Mouse (Mus musculus): ENCODE data around the gene Slc34a3.

The Slc34a3 gene

DNA sequence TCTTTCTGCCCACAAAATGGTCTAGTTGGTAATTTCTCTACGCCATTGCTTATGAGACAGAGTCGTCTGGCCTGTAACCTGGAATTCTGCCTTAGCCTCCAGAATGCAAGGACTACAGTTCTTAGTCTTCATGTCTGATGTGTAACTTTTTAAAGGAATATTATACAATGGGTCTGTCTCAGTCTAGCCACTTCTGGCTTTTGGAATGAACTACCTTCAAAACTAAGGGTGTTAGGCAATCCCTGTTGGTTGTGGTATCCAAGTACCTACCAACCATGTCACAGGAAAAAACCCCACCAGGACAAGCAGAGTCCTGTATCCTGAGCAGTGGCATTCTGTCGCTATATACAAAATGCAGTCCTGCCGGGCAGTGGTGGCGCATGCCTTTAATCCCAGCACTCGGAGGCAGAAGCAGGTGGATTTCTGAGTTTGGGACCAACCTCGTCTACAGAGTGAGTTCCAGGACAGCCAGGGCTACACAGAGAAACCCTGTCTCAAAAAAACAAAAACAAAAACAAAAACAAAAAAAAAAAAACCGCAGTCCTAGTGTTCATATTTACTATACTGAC, 8.3 kb downstream of the Slc34a3 start:
- no peak for DNase-seq (ENCODE audit: low spot score in 2 of 2)

DNA sequence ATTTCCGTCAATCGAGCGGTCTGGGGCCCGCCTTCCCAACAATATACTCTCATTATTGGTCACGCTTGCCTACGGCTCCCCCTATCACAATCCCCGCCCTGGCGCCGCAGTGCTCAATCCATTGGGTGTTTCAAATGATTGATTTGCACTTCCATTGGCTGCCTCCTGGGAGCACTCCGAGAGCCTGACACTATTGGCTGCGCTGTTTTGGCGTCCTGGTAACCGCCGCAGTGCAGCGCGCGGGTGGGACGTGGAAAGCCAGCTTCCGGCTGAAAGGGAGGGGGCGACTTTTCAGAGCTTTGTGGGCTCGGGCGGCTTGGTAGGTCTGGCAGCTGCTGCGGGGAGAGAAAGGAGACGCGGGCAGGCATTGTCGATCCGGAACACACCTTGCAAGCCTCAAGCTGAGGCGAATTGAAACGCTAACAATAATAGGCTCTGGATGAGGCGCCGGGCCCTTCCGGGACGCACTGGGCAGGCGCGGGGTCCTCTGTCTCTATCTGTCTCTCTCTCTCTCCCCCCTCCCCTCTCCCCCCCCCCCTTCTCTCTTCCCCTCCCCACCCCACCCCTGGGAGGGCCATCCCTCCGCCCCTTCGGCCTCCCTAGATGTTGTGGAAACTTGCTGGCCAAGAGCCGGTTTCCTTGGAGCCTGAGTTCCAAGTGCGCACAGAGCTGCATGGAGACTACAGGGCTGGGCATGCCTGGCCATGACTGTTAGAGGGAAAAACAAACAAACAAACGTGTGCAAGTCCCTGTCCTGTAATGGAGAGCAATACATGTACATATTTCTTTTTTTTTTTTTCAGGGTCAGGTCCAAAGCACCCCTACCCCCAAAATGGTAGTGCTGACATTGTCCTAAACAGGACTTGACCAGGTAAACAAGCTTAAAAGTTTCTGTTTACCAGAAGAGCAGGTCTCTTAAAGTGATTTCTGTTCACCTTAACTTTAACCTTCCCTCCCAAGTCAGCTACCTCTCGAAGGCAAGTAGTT, 9.1 kb downstream of the Slc34a3 start:
- peak; percentile 100 for DNase-seq (ENCODE audit: low spot score in 2 of 2)

- DNase-seq (ENCODE audit: low spot score in 2 of 2), result no peak
Measured at GRCm38 (mm10) chr2:25224492-25224765, 9.7 kb downstream of the Slc34a3 start, which contains the start of gene Tubb4b. Gene Tubb4b (minus strand): TSS chr2:25224702.

GRCm38 (mm10) chr2:25223681-25224491, 10.3 kb downstream of the Slc34a3 start:
- DNase-seq (ENCODE audit: low spot score in 2 of 2), result peak in 1 of 2 experiments; percentile 76

- DNase-seq (ENCODE audit: low spot score in 2 of 2), result no peak
Measured at GRCm38 (mm10) chr2:25221331-25221772, 12.8 kb downstream of the Slc34a3 start.

DNA sequence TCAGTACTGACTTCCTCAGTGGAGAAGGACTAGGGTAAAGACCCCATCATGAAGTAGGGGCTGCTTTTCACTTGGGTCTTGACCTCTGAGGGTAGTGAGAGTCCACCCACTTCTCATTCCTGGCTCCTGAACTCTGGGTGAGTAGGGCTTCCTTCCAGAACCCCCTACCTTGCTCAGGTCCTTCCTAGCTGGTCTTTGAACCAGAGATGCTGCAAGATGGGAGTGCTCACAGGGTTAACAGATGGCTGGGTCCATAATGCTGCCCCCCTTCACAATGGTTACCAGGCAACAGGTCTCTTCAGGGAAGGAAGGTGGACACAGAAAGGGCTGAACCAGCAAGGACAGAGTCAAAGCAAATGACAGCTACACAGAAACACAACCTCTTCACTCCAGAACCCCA, 15.7 kb downstream of the Slc34a3 start, which contains the start of gene Fam166a:
Gene Fam166a, plus strand, starts transcription at position 301 of the 400 bp plus-strand sequence.
- no peak for DNase-seq (ENCODE audit: low spot score in 2 of 2)

DNA sequence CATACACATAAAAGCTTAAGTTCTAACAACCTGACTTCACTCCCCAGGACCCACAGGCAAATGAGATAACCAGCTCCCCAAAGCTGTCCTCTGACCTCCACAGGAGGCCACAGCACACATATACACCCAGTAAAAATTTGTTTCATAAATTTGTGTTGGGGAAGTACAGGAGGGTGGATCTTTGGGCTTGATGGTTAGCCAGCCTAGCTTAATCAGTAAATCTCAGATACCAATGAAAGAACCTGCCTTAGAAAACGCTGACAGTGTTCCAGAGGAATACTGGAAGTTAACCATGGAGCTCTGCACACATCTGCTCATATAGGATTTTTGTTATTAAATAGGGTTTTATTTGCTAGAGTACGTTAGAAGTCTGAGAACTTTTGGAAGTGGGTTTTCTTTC, 16.5 kb downstream of the Slc34a3 start:
- no peak for DNase-seq (ENCODE audit: low spot score in 2 of 2)

DNA sequence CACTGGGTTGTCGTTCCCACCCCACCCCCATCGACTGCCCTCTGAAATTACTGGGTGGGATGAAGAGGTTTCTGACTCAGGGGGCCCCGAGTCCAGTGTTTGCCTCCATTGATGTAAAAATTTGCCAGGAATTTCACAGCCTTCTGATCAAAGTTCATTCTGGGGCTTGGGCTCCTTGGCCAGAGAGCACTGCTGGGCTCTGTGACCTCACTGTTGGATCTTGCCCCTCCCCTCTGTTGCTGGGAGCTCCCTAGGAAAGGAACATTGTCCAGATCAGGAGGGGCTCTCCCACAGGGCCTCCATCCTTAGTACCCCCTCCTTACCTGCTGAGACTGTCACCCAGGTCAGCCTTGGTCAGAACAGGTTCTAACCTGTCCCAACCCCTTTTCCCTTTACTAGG, 19.7 kb downstream of the Slc34a3 start, which contains the start of gene Stpg3:
Gene Stpg3, minus strand, starts transcription at position 194 of the 400 bp plus-strand sequence.
- no peak for DNase-seq (ENCODE audit: low spot score in 2 of 2)

DNA sequence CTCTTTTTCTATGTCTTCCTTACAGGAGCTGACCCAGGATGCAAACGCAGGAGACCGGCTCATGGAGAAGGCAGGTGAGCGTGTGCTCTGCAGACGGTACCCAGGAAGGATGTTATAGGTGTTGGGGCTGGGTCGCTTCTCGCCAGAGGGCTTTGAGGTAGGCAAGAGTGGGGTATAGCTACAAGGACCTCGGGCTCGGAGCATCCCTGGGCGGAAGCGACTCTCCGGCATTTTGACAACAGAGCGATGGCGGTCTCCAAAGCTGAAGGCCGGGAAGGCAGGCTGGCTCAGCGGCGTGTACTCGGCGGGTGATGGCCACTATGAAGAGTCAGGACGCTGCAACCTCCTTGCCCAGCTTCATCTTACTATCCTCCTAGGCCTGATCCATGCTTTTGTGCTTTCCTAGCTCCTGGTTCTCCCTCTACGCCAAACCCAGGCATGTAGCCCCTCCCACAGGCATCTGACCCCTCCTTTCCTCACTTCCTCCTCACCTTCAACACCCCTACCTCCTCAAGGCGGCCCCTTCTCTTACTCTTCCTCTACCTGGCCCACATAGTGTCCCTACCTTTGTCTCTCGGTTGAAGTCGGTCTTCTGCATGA, 20.8 kb downstream of the Slc34a3 start:
- no peak for DNase-seq (ENCODE audit: low spot score in 2 of 2)

DNA sequence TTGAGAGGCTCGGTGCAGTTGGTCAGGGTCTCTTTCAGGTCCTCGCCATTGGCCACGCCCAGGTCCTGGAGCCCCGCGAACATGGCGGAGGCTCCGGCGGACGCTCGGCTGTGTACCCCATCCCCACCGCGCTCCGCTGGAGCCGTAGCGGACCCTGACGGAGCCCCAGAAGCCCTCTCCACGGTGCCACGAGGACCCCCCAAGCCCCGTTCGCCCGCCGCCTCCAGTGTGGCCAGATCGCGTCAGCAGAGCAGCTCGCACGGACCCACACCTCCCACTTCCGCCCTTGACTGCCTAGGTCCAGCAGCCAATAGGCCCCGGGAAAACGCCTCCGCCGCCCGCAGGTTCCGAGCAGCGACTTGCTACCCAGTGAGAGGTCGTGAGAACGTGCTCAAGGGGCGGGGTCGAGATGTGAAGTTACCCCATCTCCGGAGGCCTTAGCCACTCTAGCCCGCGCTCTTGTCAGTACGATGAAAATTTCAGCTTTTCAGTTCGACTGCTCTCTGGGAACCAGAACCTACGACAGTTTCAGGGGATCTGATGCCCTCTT, 23.0 kb downstream of the Slc34a3 start, which contains the start of gene Nelfb:
Gene Nelfb, minus strand, starts transcription at position 369 of the 550 bp plus-strand sequence.
- peak in 1 of 2 experiments; percentile 84 for DNase-seq (ENCODE audit: low spot score in 2 of 2)

- DNase-seq (ENCODE audit: low spot score in 2 of 2), result no peak
Measured at GRCm38 (mm10) chr2:25210686-25211085, 23.5 kb downstream of the Slc34a3 start.

- no peak for DNase-seq (ENCODE audit: low spot score in 2 of 2)
Measured at GRCm38 (mm10) chr2:25207593-25207992, 26.6 kb downstream of the Slc34a3 start.

GRCm38 (mm10) chr2:25203631-25204214, 30.4 kb downstream of the Slc34a3 start:
- no peak for DNase-seq (ENCODE audit: low spot score in 2 of 2)

- no peak for DNase-seq (ENCODE audit: low spot score in 2 of 2)
Measured at GRCm38 (mm10) chr2:25200631-25201030, 33.5 kb downstream of the Slc34a3 start.

DNA sequence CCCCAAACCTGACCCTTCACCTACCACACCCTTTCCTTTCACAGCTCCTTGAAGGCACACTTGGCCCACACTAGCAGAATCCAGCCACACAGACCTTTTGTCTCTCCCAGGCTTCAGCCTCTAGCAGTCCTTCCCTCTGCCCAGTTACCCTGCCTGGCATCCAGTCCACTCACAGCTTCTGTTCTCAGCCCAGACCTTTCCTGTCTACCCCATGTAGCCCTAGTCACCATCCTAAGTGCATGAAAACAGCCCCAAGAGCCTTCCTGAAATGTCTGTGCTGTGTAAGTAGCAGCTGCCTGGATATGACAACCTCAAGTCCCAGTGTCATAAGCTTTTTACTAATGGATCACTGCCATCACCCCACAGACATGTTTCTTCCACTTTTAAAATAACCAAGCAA, 36.2 kb downstream of the Slc34a3 start:
- no peak for DNase-seq (ENCODE audit: low spot score in 2 of 2)

DNA sequence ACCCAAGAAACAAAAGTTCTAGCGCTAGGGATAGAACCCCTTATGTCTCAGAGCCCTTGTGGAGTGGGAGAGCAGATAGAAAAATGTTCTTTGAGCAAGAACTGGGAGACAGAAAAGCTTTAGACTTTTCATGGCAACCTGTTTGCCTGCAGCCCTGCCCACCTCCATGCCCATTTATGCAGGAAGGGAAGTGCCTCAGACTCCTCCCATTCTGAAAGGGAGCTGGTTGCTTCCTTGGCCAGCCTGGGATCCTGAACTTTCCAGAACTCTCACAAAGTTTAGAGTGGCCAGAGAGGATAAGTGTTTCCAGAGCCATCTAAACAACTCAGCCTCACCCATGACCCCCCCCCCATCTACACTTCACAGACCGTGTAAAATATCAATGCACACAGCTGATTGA, 37.0 kb downstream of the Slc34a3 start:
- no peak for DNase-seq (ENCODE audit: low spot score in 2 of 2)

DNA sequence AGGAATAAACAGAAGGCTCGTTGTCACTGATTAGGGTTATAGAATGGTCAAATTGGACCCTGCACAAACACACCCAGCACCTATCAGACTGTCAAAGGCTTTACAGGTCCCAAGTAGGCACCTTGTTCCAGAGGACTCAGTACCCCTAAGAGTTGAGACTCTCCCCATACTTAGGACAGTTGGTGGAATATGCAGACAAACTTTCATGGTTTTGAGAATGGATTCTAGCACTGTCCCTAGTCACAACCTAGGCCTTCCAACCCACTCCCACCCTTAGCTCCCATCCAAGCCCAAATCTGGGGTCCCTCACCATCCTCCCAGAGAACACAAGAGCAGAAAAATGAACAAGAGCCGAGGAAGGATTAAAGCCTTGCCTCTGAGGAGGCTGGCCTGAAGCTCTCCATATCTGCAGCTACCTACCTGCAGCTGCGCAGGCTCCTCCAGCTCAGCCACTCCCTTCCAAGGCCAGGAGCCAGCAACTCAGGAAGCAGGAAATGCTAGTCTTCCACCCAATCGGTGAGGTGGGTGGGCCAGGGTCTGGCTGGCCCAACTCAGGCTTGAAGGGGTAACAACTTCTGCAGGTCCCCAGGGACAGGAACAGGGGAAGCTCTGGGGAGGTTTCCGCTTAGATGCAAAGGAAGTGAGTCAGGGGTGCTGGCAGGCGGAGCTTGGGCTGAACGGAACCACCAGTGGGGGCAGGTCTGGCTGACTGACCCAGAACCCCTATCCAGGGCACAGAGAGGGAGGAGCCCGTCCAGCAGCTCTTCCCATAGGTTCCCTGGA, 37.8 kb downstream of the Slc34a3 start, which contains the start of gene Tor4a:
Gene Tor4a, minus strand, starts transcription at position 715 of the 783 bp plus-strand sequence.
- peak in 1 of 2 experiments; percentile 24 for DNase-seq (ENCODE audit: low spot score in 2 of 2)

- DNase-seq (ENCODE audit: low spot score in 2 of 2), result no peak
Measured at GRCm38 (mm10) chr2:25195211-25196156, 38.7 kb downstream of the Slc34a3 start.

All from left cerebral cortex, adult 9 months (tissue).